Mouse (Mus musculus): ENCODE results near the gene Epha2.

DNA sequence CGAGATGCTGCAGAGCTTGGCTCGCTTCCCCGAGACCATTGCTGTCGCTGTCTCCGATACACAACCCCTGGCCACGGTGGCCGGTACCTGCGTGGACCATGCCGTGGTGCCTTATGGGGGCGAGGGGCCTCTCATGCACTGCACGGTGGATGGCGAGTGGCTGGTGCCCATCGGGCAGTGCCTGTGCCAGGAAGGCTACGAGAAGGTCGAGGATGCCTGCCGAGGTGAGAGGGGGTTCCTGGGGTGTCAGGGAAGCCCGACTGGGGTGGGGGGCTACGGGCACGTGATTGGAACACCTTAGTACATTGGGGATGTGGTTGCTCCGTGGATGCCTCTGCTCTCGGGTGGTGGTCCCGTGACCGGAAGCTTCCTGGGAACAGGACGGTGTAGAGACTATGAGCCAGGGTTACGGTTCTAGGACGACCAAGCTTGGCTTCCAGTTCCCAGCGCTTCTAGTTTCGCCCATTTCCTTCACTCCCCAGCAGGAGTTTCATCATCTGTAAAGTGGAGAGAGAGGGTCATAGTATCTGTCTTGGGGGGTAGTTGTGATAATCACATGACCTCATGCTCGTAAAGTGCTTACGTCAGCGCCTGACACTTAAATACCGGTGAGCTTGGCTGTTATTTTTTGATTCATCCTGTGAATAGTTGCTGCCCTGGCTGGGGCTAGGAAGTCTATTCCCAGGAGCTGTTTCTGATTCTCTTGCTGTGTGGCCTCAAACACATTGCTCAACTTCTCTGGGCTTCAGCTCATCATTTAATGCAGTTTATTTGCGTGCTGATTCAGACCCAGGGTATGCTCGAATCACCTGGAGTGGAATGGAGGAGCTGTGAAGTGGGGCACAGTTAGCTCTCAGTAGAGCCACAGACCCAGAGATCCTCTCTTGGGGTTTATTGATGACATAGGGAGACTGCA, 8.1 kb downstream of the Epha2 start:
- no peak for TF ChIP-seq CTCF (IDR thresholded peaks at IDR 0.05; ENCODE audit: insufficient read depth, low read depth, low read length)
- TF ChIP-seq POLR2A (IDR thresholded peaks at IDR 0.05; ENCODE audit: insufficient read depth, low read depth, low read length) = no peak
